Mouse (Mus musculus) CD4-positive, CD25-positive, alpha-beta regulatory T cell, adult 9 weeks (primary cell): ENCODE data around the gene Tmem143. TPM values are rescaled to one million over a fixed set of nuclear protein-coding genes. Genes with fewer than 3 reads are reported as not detected.

Experiments used
- polyA plus RNA-seq: library from polyadenylated mRNA; unstranded; fragments of 100-300 nt; shearing (Covaris generic); gene quantifications from one replicate; pipeline ENCODE4 v1.2.1, GENCODE M21; 2017

The Tmem143 gene
- polyA plus RNA-seq = 9.2 TPM

GRCm38 (mm10) chr7:45896517-45897257, at the start of gene Tmem143, which contains the start of gene Syngr4:
Gene Tmem143, plus strand, starts transcription at chr7:45896941.
Gene Syngr4, minus strand, starts transcription at chr7:45896714.

DNA sequence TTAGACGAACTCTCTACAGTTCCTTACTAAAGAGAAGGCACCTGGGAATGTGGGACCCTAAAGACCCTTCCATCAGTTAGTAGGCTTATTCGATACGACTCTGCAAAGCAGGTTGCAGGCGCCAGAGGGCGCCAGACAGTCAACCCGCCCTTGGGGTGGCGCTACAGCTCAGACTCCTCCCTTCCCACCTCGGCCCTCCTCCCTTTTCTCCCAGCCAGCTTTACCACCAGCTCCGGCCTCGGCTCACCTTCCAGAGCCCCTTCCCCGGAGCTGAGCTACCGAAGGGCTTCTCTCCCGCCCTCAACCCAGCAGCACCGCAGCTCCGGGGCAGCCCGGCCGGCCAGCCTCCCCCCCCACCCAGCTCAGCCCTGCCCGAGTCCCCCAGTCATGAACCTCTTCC, 24.1 kb upstream of the Tmem143 start, which contains the start of gene Kdelr1:
Gene Kdelr1, plus strand, starts transcription at position 149 of the 400 bp plus-strand sequence.

DNA sequence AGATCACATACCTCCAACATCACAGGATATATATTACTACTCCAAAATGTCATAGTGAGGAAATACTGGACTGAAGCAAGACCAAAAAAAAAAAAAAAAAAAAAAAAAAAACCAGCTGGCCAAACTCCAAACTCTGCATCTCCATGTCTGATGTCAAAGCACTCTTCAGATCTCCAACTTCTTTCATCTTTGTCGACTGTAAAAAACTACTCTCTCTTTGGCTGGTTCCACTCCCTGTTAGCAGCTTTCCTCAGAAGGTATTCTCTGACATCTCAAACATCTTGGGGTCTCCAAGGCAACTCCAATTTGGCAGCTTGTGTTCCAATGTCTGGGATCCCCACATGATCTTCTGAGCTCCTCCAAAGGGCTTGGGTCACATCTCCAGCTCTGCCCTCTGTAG, 18.5 kb upstream of the Tmem143 start, which contains the start of gene Grin2d:
Gene Grin2d, minus strand, starts transcription at position 101 of the 400 bp plus-strand sequence.

DNA sequence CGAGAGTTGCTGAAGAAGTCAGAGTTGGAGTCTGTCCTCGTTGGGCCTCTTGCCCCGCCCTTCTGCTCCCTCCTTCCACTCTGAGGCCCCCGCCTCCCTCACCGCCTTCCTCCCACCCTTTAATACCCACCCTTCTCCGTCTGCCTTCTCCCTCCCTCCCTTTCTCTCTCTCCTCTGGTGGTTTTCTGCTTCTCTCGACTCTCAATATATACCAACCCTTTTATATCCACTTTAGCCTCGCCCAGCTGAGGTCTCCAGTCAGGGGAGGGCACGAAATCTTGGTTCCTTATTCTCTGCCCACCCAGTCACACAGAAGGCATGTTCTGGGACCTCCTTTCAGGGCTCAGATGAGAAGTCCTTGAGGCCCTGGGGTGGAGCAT, 24.5 kb downstream of the Tmem143 start, which contains the start of gene Emp3:
Gene Emp3, minus strand, starts transcription at position 163 of the 380 bp plus-strand sequence.

DNA sequence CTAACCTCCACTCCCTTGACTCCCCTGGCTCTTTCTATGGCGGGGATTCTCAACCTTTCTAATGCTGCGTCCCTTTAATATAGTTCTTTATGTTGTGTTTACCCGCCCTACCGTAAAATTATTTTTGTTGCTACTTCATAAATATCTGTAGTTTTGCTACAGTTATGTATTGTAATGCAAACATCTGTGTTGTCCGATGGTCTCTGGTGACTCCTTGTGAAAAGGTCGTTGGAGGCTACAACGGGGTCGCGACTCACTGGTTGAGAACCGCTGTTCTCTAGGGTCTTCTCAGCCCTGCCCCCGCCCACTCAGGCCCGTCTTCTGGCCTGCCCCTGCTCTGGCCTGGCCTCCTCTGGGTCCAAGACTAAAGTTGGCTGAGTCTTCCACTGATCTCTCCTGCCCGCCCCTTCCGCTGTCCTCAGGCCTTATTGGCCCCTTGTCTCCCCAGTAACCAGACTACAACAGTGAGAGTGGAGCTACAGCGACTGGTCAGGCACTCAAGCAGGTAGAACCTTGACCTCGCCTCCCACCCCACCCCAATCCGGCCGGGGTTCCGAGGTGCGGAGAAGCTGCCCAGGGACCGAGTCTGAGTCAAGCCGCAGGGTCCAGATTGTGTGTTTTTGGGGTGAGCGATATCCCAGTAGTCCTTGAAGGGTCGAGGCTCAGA, 27.2 kb downstream of the Tmem143 start, which contains the start of gene Ccdc114:
Gene Ccdc114, plus strand, starts transcription at position 311 of the 667 bp plus-strand sequence.

Other genes with a start within 250 kb of the Tmem143 start
- gene Fut2, start 230.5 kb upstream of the Tmem143 start, polyA plus RNA-seq = 0.25 TPM
- gene Ntn5, start 212.9 kb upstream of the Tmem143 start, polyA plus RNA-seq = not detected
- gene Sec1, start 202.5 kb upstream of the Tmem143 start, polyA plus RNA-seq = 0.16 TPM
- gene Car11, start 197.1 kb upstream of the Tmem143 start, polyA plus RNA-seq = 8.2 TPM
- 11.2 TPM for gene Dbp, start 191.9 kb upstream of the Tmem143 start, polyA plus RNA-seq
- gene Rpl18, start 181.5 kb upstream of the Tmem143 start, polyA plus RNA-seq = 2,128 TPM
- 40.0 TPM for gene Sphk2, start 178.9 kb upstream of the Tmem143 start, polyA plus RNA-seq
- 0.35 TPM for gene Fam83e, start 175.7 kb upstream of the Tmem143 start, polyA plus RNA-seq
- gene Spaca4, start 171.1 kb upstream of the Tmem143 start, polyA plus RNA-seq = not detected
- 0.07 TPM for gene Lmtk3, start 113.2 kb upstream of the Tmem143 start, polyA plus RNA-seq
- 3.8 TPM for gene Sult2b1, start 112.3 kb upstream of the Tmem143 start, polyA plus RNA-seq
- gene Cyth2, start 82.4 kb upstream of the Tmem143 start, polyA plus RNA-seq = 25.0 TPM
- 0.11 TPM for gene Kcnj14, start 72.2 kb upstream of the Tmem143 start, polyA plus RNA-seq
- 43.8 TPM for gene Grwd1, start 66.0 kb upstream of the Tmem143 start, polyA plus RNA-seq
- 109 TPM for gene Kdelr1, start 24.2 kb upstream of the Tmem143 start, polyA plus RNA-seq
- gene Grin2d, start 18.6 kb upstream of the Tmem143 start, polyA plus RNA-seq = 0.12 TPM
- 0.68 TPM for gene Syngr4, start 227 bp upstream of the Tmem143 start, polyA plus RNA-seq
- gene Emp3, start 24.5 kb downstream of the Tmem143 start, polyA plus RNA-seq = 777 TPM
- gene Ccdc114, start 27.1 kb downstream of the Tmem143 start, polyA plus RNA-seq = 2.3 TPM
- not detected for gene Abcc6, start 133.4 kb downstream of the Tmem143 start, polyA plus RNA-seq
- gene Nomo1, start 136.8 kb downstream of the Tmem143 start, polyA plus RNA-seq = 23.2 TPM
- gene Kcnj11, start 203.8 kb downstream of the Tmem143 start, polyA plus RNA-seq = not detected